Mouse (Mus musculus): ENCODE measurements around the gene Slc12a8. TPM values are rescaled to one million over a fixed set of nuclear protein-coding genes. Genes with fewer than 3 reads are reported as not detected.

Slc12a8 gene
- polyA plus RNA-seq, 1 experiment from 2014 or later: 0.72 TPM

GRCm38 (mm10) chr16:33670933-33671332, 153.8 kb downstream of the Slc12a8 start:
- Histone ChIP-seq H3K9me3 (no peaks in the 10 kb centered on the region), H3K9ac (no peak overlapping the region), H3K4me3 (no peak overlapping the region), H3K36me3 (no peaks in the 10 kb centered on the region), H3K4me1 (peaks cover 10% of the 10 kb centered on the region), H3K4me2 (no peak overlapping the region), H3K27me3 (no peaks in the 10 kb centered on the region), H3K27ac (0 out of 2 replicates have a peak overlapping the region, but pooled peaks have one; percentile 28)
- 91% methylated on average over 2 of the region's 2 CpGs for WGBS
- ATAC-seq (ENCODE audit: insufficient number of reproducible peaks, low FRiP score, low TSS enrichment, low read depth): no peak

- Histone ChIP-seq H3K27ac (no peak overlapping the region), H3K36me3 (no peaks in the 10 kb centered on the region), H3K9ac (no peak overlapping the region), H3K4me2 (no peak overlapping the region), H3K9me3 (no peaks in the 10 kb centered on the region), H3K27me3 (no peaks in the 10 kb centered on the region), H3K4me1 (peaks cover 14% of the 10 kb centered on the region), H3K4me3 (no peak overlapping the region)
- ATAC-seq (ENCODE audit: insufficient number of reproducible peaks, low FRiP score, low TSS enrichment, low read depth): no peak
- WGBS: 91% methylated on average over 3 of the region's 4 CpGs
Measured at GRCm38 (mm10) chr16:33672188-33672587, 155.1 kb downstream of the Slc12a8 start.

- 89% methylated on average over 4 of the region's 4 CpGs for WGBS
- Histone ChIP-seq H3K9ac (no peak overlapping the region), H3K36me3 (no peaks in the 10 kb centered on the region), H3K9me3 (no peaks in the 10 kb centered on the region), H3K27me3 (no peaks in the 10 kb centered on the region), H3K27ac (no peak overlapping the region), H3K4me2 (no peak overlapping the region), H3K4me1 (peaks cover 14% of the 10 kb centered on the region), H3K4me3 (no peak overlapping the region)
- ATAC-seq (ENCODE audit: insufficient number of reproducible peaks, low FRiP score, low TSS enrichment, low read depth): no peak
Measured at GRCm38 (mm10) chr16:33672643-33673042, 155.5 kb downstream of the Slc12a8 start.

- Histone ChIP-seq H3K4me3 (no peak overlapping the region), H3K27me3 (no peaks in the 10 kb centered on the region), H3K27ac (no peak overlapping the region), H3K9me3 (no peaks in the 10 kb centered on the region), H3K4me2 (no peak overlapping the region), H3K9ac (no peak overlapping the region), H3K36me3 (no peaks in the 10 kb centered on the region), H3K4me1 (peaks cover 14% of the 10 kb centered on the region)
- ATAC-seq (ENCODE audit: insufficient number of reproducible peaks, low FRiP score, low TSS enrichment, low read depth): no peak
- WGBS: 48% methylated on average over 14 of the region's 14 CpGs
Measured at GRCm38 (mm10) chr16:33673530-33674109, 156.5 kb downstream of the Slc12a8 start.

- Histone ChIP-seq H3K4me2 (no peak overlapping the region), H3K27ac (no peak overlapping the region; the same call in 1 of the 2 replicates), H3K4me1 (peaks cover 14% of the 10 kb centered on the region), H3K9ac (no peak overlapping the region), H3K4me3 (no peak overlapping the region), H3K9me3 (no peaks in the 10 kb centered on the region), H3K27me3 (no peaks in the 10 kb centered on the region), H3K36me3 (no peaks in the 10 kb centered on the region)
- WGBS: 79% methylated on average over 10 of the region's 10 CpGs
- no peak for ATAC-seq (ENCODE audit: insufficient number of reproducible peaks, low FRiP score, low TSS enrichment, low read depth)
Measured at GRCm38 (mm10) chr16:33675151-33675847, 158.2 kb downstream of the Slc12a8 start.

- Histone ChIP-seq H3K4me3 (no peak overlapping the region), H3K27ac (no peak overlapping the region), H3K9ac (no peak overlapping the region), H3K4me1 (peaks cover 12% of the 10 kb centered on the region), H3K36me3 (no peaks in the 10 kb centered on the region), H3K27me3 (no peaks in the 10 kb centered on the region), H3K4me2 (no peak overlapping the region), H3K9me3 (no peaks in the 10 kb centered on the region)
- no peak for ATAC-seq (ENCODE audit: insufficient number of reproducible peaks, low FRiP score, low TSS enrichment, low read depth)
- 57% methylated on average over 3 of the region's 3 CpGs for WGBS
Measured at GRCm38 (mm10) chr16:33675848-33676184, 158.7 kb downstream of the Slc12a8 start.

GRCm38 (mm10) chr16:33676347-33677312, 159.5 kb downstream of the Slc12a8 start:
- 59% methylated on average over 7 of the region's 7 CpGs for WGBS
- no peaks in the 10 kb centered on the region for H3K9me3 ChIP-seq
- no peaks in the 10 kb centered on the region for H3K27me3 ChIP-seq
- ATAC-seq (ENCODE audit: insufficient number of reproducible peaks, low FRiP score, low TSS enrichment, low read depth): no peak
- H3K4me3 ChIP-seq: no peak overlapping the region
- no peak overlapping the region for H3K27ac ChIP-seq
- H3K36me3 ChIP-seq: no peaks in the 10 kb centered on the region
- no peak overlapping the region for H3K9ac ChIP-seq
- peaks cover 12% of the 10 kb centered on the region for H3K4me1 ChIP-seq
- H3K4me2 ChIP-seq: no peak overlapping the region

- no peak for ATAC-seq (ENCODE audit: insufficient number of reproducible peaks, low FRiP score, low TSS enrichment, low read depth)
- Histone ChIP-seq H3K27me3 (no peaks in the 10 kb centered on the region), H3K4me2 (no peak overlapping the region), H3K4me1 (peaks cover 12% of the 10 kb centered on the region), H3K27ac (no peak overlapping the region), H3K36me3 (no peaks in the 10 kb centered on the region), H3K4me3 (no peak overlapping the region), H3K9ac (no peak overlapping the region), H3K9me3 (no peaks in the 10 kb centered on the region)
- WGBS: 92% methylated on average over 7 of the region's 7 CpGs
Measured at GRCm38 (mm10) chr16:33677313-33677690, 160.2 kb downstream of the Slc12a8 start.

GRCm38 (mm10) chr16:33677901-33678300, 160.8 kb downstream of the Slc12a8 start:
- no peaks in the 10 kb centered on the region for H3K9me3 ChIP-seq
- H3K4me2 ChIP-seq: no peak overlapping the region
- no peak for ATAC-seq (ENCODE audit: insufficient number of reproducible peaks, low FRiP score, low TSS enrichment, low read depth)
- H3K9ac ChIP-seq: no peak overlapping the region
- no peak overlapping the region for H3K27ac ChIP-seq
- no peaks in the 10 kb centered on the region for H3K27me3 ChIP-seq
- no peaks in the 10 kb centered on the region for H3K36me3 ChIP-seq
- H3K4me1 ChIP-seq: peaks cover 12% of the 10 kb centered on the region
- 93% methylated on average over 5 of the region's 5 CpGs for WGBS
- H3K4me3 ChIP-seq: no peak overlapping the region

GRCm38 (mm10) chr16:33680271-33680670, 163.1 kb downstream of the Slc12a8 start:
- no peaks in the 10 kb centered on the region for H3K9me3 ChIP-seq
- no peaks in the 10 kb centered on the region for H3K27me3 ChIP-seq
- ATAC-seq (ENCODE audit: insufficient number of reproducible peaks, low FRiP score, low TSS enrichment, low read depth): no peak
- no peak overlapping the region for H3K4me2 ChIP-seq
- H3K36me3 ChIP-seq: no peaks in the 10 kb centered on the region
- H3K9ac ChIP-seq: no peak overlapping the region
- H3K27ac ChIP-seq: no peak overlapping the region
- WGBS: 84% methylated on average over 7 of the region's 7 CpGs
- H3K4me3 ChIP-seq: no peak overlapping the region
- H3K4me1 ChIP-seq: peaks cover 16% of the 10 kb centered on the region

- peaks cover 16% of the 10 kb centered on the region for H3K4me1 ChIP-seq
- H3K9ac ChIP-seq: no peak overlapping the region
- H3K9me3 ChIP-seq: no peaks in the 10 kb centered on the region
- H3K4me2 ChIP-seq: no peak overlapping the region
- 59% methylated on average over 10 of the region's 10 CpGs for WGBS
- no peaks in the 10 kb centered on the region for H3K27me3 ChIP-seq
- ATAC-seq (ENCODE audit: insufficient number of reproducible peaks, low FRiP score, low TSS enrichment, low read depth): no peak
- no peaks in the 10 kb centered on the region for H3K36me3 ChIP-seq
- no peak overlapping the region for H3K27ac ChIP-seq
- no peak overlapping the region for H3K4me3 ChIP-seq
Measured at GRCm38 (mm10) chr16:33680816-33681215, 163.7 kb downstream of the Slc12a8 start.

GRCm38 (mm10) chr16:33681661-33682060, 164.5 kb downstream of the Slc12a8 start:
- Histone ChIP-seq H3K36me3 (no peaks in the 10 kb centered on the region), H3K4me3 (no peak overlapping the region), H3K4me2 (no peak overlapping the region), H3K27me3 (no peaks in the 10 kb centered on the region), H3K9ac (no peak overlapping the region), H3K27ac (no peak overlapping the region), H3K9me3 (no peaks in the 10 kb centered on the region), H3K4me1 (peaks cover 20% of the 10 kb centered on the region)
- no peak for ATAC-seq (ENCODE audit: insufficient number of reproducible peaks, low FRiP score, low TSS enrichment, low read depth)

All from limb, embryonic 15.5 days (tissue).